Mouse (Mus musculus) kidney, adult 2 months (tissue): ENCODE results near the gene Dram1.

Experiments used
- CTCF ChIP-seq: fragments of 200-500 bp; conservative IDR thresholded peaks from 2 replicates; pipeline ENCODE4 v1.5.1; 2011; ENCODE audit warnings: low read depth, mild to moderate bottlenecking, control low read depth, low read length, moderate library complexity, mixed read lengths; ENCODE audit not compliant: insufficient read depth, insufficient read length
- POLR2A ChIP-seq: fragments of 200-500 bp; IDR thresholded peaks from one replicate; pipeline ENCODE4 v1.6.1; 2011; ENCODE audit warnings: low read depth, low read length, control low read depth

DNA sequence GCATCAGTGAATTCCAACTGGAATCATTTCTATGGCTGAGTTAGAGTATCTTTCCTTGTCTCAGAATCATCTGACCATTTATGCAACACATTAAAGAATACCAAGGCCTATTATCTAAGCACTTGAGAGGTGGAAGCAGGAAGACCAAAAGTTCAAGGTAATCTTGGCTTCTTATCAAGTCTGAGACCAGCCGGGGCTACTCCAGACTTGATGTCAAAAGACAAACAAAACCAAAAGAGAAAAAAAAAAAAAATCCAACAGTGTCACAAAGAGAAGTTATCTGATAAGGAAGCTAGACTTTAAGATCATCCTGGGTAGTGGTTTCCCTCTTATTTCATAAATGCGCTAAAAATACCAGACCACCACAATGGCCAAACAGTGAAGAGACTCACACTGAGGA, 26.3 kb downstream of the Dram1 start:
- TF ChIP-seq CTCF (no peak), POLR2A (no peak)
